Mouse (Mus musculus): ENCODE results near the gene Cacnb2. TPM values are rescaled to one million over a fixed set of nuclear protein-coding genes. Genes with fewer than 3 reads are reported as not detected.

Cacnb2 gene
- total RNA-seq, 2 experiments from 2014 or later, result 0.26 to 0.32 TPM

GRCm38 (mm10) chr2:14988451-14988850, 385.6 kb downstream of the Cacnb2 start:
- no peak for DNase-seq

DNA sequence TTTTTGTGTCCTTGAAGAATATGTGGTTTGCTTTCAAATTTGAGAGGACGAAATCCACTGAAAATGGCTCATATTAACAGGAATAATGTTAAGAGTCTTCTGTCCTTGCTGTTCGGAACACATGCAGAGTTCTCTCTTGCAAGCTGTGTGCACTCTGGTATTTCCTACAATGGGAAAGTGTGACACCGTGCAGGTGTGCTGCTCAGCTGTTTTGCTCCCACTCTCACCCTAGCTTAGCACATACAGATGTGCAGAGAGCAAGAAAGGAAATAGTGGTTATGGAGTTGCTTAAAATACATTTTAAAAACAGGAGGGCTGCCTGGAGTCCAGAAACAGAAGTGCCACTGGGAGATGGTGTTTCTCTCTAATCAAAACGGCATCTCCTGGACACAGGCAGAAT, 386.5 kb downstream of the Cacnb2 start:
- no peak for DNase-seq

DNA sequence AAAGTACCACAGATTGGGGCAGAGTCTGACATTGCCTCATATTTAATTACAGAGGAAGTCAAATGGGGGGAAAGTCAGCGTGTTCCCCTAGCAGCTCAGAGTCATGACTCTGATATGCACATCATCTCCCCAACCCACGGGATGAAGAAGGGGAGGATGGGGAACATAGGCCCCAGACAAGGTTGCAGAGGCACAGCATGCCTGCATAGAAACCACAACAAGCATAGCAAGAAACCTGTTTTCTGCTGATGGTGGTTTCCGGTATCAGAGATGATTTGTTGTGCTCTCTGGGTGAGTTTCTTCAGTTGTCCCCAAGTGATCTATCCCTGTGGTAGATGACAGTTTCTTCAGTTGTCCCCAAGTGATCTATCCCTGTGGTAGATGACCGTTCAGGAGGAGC, 389.6 kb downstream of the Cacnb2 start:
- no peak for DNase-seq

GRCm38 (mm10) chr2:14996036-14996435, 393.1 kb downstream of the Cacnb2 start:
- no peak for DNase-seq

DNA sequence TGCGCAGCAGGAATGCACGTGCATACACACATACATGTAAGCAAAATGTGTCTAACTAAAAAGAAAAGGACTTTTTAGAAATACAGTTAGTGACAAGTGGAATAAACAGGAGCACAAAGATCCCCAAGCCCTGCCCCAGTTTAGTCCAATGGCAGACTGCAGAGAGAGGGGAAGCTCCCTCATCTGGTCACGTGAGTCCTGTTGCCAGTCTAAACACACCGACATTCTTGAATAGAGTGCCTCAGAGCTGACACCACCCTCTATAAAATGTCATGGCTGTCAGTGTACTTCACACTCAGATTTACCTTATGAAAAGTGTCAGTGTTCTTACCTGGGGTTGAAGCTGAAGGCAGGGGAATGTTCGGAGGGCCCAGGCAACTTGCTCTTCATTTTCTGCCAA, 394.9 kb downstream of the Cacnb2 start:
- DNase-seq, result no peak

DNA sequence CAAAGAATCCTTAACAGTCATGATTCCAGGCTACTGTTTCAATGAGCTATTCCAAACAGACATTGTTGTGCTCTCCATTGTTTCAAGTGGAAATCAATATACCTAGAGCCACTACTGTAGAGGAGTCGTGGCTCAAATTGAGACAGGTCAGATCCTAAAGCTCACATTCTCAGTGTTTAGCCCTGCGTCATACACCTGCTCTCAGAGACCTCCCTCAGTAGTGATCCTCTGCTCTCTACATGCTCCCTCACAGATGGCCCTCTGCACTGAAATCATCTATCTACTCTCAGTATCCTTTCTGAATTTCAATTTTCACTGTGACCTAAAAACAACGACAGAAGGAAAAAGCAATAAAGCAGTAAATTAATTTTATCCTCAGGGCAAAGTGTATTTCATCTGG, 404.6 kb downstream of the Cacnb2 start:
- no peak for DNase-seq

- DNase-seq, result no peak
These were observed 405.2 kb downstream of the Cacnb2 start for GRCm38 (mm10) chr2:15008072-15008471.

- DNase-seq, result no peak
These were observed 423.9 kb downstream of the Cacnb2 start for GRCm38 (mm10) chr2:15026817-15027216.

DNA sequence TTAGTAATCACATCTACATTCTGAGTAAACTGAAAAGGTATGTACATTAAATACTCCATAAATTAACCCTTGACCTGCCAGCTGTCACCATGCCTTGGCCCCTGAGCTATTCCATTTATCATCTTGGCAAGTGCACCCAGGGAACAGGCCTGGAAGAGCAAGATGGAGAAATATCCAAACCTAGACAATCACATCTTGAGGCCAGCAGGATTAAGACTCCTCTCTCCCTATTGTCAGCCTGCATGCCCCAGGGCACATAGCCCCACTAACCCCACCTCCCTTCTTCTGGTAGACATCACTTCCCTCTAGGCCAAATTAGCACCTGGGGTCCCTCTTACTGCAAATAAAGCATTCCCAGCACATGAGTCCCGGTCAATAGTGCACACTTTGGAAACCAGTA, 424.9 kb downstream of the Cacnb2 start:
- DNase-seq, result no peak

Other genes starting within 250 kb of the Cacnb2 start
- under 1 TPM; 0.72 to 0.82 TPM for gene Slc39a12, start 214.8 kb upstream of the Cacnb2 start, total RNA-seq (2021)